Mouse (Mus musculus) olfactory bulb, adult 2 months (tissue): ENCODE data around the gene Grm8.

Source experiments
- CTCF ChIP-seq: fragments of 200-500 bp; IDR thresholded peaks from 2 replicates; pipeline ENCODE4 v1.5.1; 2012; ENCODE audit warnings: low read depth, mild to moderate bottlenecking, low read length, moderate library complexity; ENCODE audit not compliant: insufficient read depth
- POLR2A ChIP-seq: fragments of 200-500 bp; IDR thresholded peaks from 2 replicates; pipeline ENCODE4 v1.6.1; 2012; ENCODE audit warnings: mild to moderate bottlenecking, low read depth, low read length, moderate library complexity; ENCODE audit not compliant: insufficient read depth

GRCm38 (mm10) chr6:27806741-27807140 is 328.2 kb downstream of the Grm8 start:
- TF ChIP-seq CTCF: no peak
- TF ChIP-seq POLR2A: no peak
